Mouse (Mus musculus): Measurements from ENCODE around the gene Afdn. TPM values are rescaled to one million over a fixed set of nuclear protein-coding genes. Genes with fewer than 3 reads are reported as not detected.

Afdn gene
- polyA plus RNA-seq, 1 experiment from 2014 or later = 9.5 TPM

DNA sequence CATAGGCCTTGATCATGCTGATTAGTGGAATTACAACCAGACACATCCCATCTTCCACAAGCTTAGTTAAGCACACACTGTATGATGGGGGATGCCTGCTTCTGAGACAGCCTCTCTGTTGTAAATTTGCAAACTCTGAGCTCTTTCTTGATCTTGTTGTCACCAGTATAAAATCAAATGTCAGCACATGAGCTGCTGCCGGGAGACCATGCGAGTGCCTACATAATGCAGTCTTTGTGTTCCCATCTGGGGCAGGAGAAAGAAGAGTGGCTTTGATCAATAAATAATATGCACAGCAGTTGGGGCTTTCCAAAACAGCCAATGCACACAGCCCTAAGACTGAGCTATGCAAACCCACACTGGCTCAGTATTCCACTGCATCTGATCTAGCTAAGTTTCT lies 37.9 kb upstream of the Afdn start:
- Histone ChIP-seq H3K9ac (no peak overlapping the region), H3K4me2 (no peak overlapping the region), H3K9me3 (replicated peaks) (no peaks in the 10 kb centered on the region), H3K4me1 (replicated peaks) (no peaks in the 10 kb centered on the region), H3K36me3 (replicated peaks) (no peaks in the 10 kb centered on the region), H3K27ac (replicated peaks) (no peak overlapping the region), H3K4me3 (replicated peaks) (no peak overlapping the region), H3K27me3 (no peaks in the 10 kb centered on the region)
- WGBS (ENCODE audit: insufficient replicate concordance) = 77% methylated on average over 2 of the region's 2 CpGs
- no peak for ATAC-seq (ENCODE audit: insufficient read depth)

- Histone ChIP-seq H3K27ac (replicated peaks) (no peak overlapping the region), H3K27me3 (no peaks in the 10 kb centered on the region), H3K4me2 (no peak overlapping the region), H3K36me3 (replicated peaks) (no peaks in the 10 kb centered on the region), H3K9me3 (replicated peaks) (no peaks in the 10 kb centered on the region), H3K4me1 (replicated peaks) (no peaks in the 10 kb centered on the region), H3K9ac (no peak overlapping the region), H3K4me3 (replicated peaks) (no peak overlapping the region)
- WGBS (ENCODE audit: insufficient replicate concordance) = 35% methylated on average over 4 of the region's 4 CpGs
- ATAC-seq (ENCODE audit: insufficient read depth) = no peak
Measured at GRCm38 (mm10) chr17:13725004-13725550, 35.3 kb upstream of the Afdn start.

DNA sequence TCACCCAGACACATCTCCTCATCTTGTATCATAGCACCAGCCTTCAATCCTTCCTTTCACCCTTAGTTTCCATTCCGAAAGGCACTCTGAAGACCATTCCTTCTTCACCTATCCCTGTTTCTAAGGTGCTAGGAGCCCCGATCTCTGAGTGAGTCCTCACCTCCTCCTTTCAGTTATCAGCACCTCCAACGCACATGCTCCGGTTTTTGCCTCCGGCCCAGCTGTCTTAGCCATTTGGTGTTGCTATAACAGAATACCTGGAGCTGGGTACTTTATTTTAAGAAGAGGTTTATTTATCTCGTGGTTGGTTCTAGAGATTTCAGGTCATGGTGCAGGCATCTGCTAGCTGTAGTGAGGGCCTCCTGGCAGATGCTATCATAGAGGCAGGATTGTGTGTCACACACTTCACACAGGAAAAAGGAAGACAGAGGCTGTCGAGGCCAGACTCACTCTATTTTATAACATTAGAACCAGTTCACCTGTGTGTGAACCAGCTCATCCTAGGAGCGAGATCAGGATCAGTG lies 33.4 kb upstream of the Afdn start:
- Histone ChIP-seq H3K9me3 (replicated peaks) (no peaks in the 10 kb centered on the region), H3K27ac (replicated peaks) (no peak overlapping the region), H3K9ac (no peak overlapping the region), H3K4me1 (replicated peaks) (no peaks in the 10 kb centered on the region), H3K4me2 (no peak overlapping the region), H3K4me3 (replicated peaks) (no peak overlapping the region), H3K27me3 (no peaks in the 10 kb centered on the region), H3K36me3 (replicated peaks) (no peaks in the 10 kb centered on the region)
- 60% methylated on average over 8 of the region's 8 CpGs for WGBS (ENCODE audit: insufficient replicate concordance)
- ATAC-seq (ENCODE audit: insufficient read depth) = no peak

GRCm38 (mm10) chr17:13730980-13731726 lies 29.2 kb upstream of the Afdn start:
- H3K27me3 ChIP-seq = no peaks in the 10 kb centered on the region
- no peak overlapping the region for H3K27ac ChIP-seq (replicated peaks)
- H3K9me3 ChIP-seq (replicated peaks) = no peaks in the 10 kb centered on the region
- no peak for ATAC-seq (ENCODE audit: insufficient read depth)
- 48% methylated on average over 6 of the region's 6 CpGs for WGBS (ENCODE audit: insufficient replicate concordance)
- no peaks in the 10 kb centered on the region for H3K36me3 ChIP-seq (replicated peaks)
- no peaks in the 10 kb centered on the region; the same call in 1 of the 2 replicates for H3K4me1 ChIP-seq (replicated peaks)
- no peak overlapping the region for H3K9ac ChIP-seq
- no peak overlapping the region for H3K4me2 ChIP-seq
- no peak overlapping the region for H3K4me3 ChIP-seq (replicated peaks)

GRCm38 (mm10) chr17:13731727-13732112 lies 28.6 kb upstream of the Afdn start:
- H3K4me2 ChIP-seq = no peak overlapping the region
- no peaks in the 10 kb centered on the region for H3K36me3 ChIP-seq (replicated peaks)
- H3K27me3 ChIP-seq = no peaks in the 10 kb centered on the region
- no peak overlapping the region for H3K9ac ChIP-seq
- H3K9me3 ChIP-seq (replicated peaks) = no peaks in the 10 kb centered on the region
- 24% methylated on average over 4 of the region's 4 CpGs for WGBS (ENCODE audit: insufficient replicate concordance)
- no peak overlapping the region for H3K27ac ChIP-seq (replicated peaks)
- H3K4me3 ChIP-seq (replicated peaks) = no peak overlapping the region
- no peak for ATAC-seq (ENCODE audit: insufficient read depth)
- H3K4me1 ChIP-seq (replicated peaks) = no peaks in the 10 kb centered on the region; the same call in 1 of the 2 replicates

DNA sequence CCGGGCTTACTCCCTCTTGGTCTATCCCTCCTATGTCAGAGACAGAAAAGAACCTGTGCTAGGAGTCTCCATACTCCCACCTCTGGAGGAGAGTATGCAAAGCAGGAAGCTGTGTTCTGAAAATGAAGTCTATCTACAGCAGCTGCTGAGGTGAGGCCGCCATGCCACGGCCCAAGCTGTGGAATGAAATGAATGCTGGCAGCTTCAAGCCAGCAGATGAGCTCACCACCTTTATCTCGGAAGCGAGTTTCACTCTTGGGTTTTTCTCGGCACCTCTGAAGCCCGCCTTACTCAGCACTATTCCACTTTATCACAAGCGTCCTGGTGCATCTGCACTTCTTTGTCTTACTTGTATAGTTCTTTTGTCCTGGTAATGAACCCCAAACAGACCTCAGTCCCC lies 27.7 kb upstream of the Afdn start:
- Histone ChIP-seq H3K4me2 (no peak overlapping the region), H3K4me1 (replicated peaks) (no peaks in the 10 kb centered on the region; the same call in 1 of the 2 replicates)
- ATAC-seq (ENCODE audit: insufficient read depth) = no peak

DNA sequence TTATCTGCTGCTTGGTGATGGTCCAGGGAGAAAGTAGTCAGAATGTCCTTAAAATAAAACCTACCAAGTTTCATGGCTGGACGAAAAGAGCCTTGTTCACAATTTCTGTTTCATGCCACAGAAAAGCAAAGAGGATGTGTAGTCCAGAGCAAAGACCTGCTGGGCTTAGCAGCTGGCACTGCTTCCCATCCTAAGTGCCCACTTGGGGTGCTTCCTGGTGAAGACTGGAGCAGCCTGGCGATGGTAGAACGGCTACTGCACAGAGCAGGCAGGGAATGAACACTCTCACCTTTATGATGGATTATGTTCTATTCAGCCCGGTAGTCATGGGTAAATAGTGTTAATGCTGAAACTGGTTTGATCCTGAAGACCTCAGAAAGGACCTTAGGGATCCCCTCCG lies 26.4 kb upstream of the Afdn start:
- Histone ChIP-seq H3K27me3 (no peaks in the 10 kb centered on the region), H3K9me3 (replicated peaks) (no peaks in the 10 kb centered on the region), H3K9ac (no peak overlapping the region), H3K4me1 (replicated peaks) (no peaks in the 10 kb centered on the region; the same call in 1 of the 2 replicates), H3K36me3 (replicated peaks) (no peaks in the 10 kb centered on the region), H3K4me2 (no peak overlapping the region), H3K4me3 (replicated peaks) (no peak overlapping the region), H3K27ac (replicated peaks) (no peak overlapping the region)
- ATAC-seq (ENCODE audit: insufficient read depth) = no peak
- WGBS (ENCODE audit: insufficient replicate concordance) = 58% methylated on average over 5 of the region's 5 CpGs

More for the DNA sequence above, 27.7 kb upstream of the Afdn start:
- no peak overlapping the region for H3K9ac ChIP-seq
- no peaks in the 10 kb centered on the region for H3K27me3 ChIP-seq
- no peaks in the 10 kb centered on the region for H3K36me3 ChIP-seq (replicated peaks)
- no peak overlapping the region for H3K4me3 ChIP-seq (replicated peaks)
- 43% methylated on average over 8 of the region's 8 CpGs for WGBS (ENCODE audit: insufficient replicate concordance)
- H3K27ac ChIP-seq (replicated peaks) = no peak overlapping the region
- H3K9me3 ChIP-seq (replicated peaks) = no peaks in the 10 kb centered on the region

DNA sequence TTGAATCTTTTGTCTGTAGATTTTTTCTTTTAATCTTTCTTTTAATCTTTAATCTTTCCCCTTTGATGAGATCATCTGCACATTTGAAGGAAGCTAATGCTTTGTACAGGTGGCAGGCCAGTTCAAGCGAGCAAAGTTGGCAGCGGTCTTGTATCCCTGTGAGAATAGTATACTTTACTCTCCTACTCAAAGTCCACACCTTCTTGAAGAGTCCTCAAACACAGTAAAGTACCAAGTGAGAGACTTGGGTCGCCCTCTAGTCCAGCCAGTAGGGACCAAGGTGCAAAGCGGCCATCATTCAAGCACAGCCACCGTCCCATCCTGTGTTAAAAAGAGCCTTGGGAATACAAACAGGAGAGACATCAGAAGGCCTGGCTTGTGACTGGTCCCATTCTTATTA lies 25.3 kb upstream of the Afdn start:
- no peak for ATAC-seq (ENCODE audit: insufficient read depth)
- no peak overlapping the region for H3K4me3 ChIP-seq (replicated peaks)
- no peak overlapping the region for H3K27ac ChIP-seq (replicated peaks)
- H3K36me3 ChIP-seq (replicated peaks) = no peaks in the 10 kb centered on the region
- H3K4me2 ChIP-seq = no peak overlapping the region
- WGBS (ENCODE audit: insufficient replicate concordance) = 73% methylated on average over 5 of the region's 5 CpGs
- no peaks in the 10 kb centered on the region for H3K27me3 ChIP-seq
- H3K9me3 ChIP-seq (replicated peaks) = no peaks in the 10 kb centered on the region
- no peaks in the 10 kb centered on the region; the same call in 1 of the 2 replicates for H3K4me1 ChIP-seq (replicated peaks)
- H3K9ac ChIP-seq = no peak overlapping the region

- no peaks in the 10 kb centered on the region for H3K36me3 ChIP-seq (replicated peaks)
- H3K4me2 ChIP-seq = no peak overlapping the region
- no peak overlapping the region for H3K9ac ChIP-seq
- 64% methylated on average over 8 of the region's 8 CpGs for WGBS (ENCODE audit: insufficient replicate concordance)
- H3K27ac ChIP-seq (replicated peaks) = no peak overlapping the region
- H3K9me3 ChIP-seq (replicated peaks) = no peaks in the 10 kb centered on the region
- no peaks in the 10 kb centered on the region; the same call in none of the 2 replicates for H3K4me1 ChIP-seq (replicated peaks)
- no peak overlapping the region for H3K4me3 ChIP-seq (replicated peaks)
- no peak for ATAC-seq (ENCODE audit: insufficient read depth)
- H3K27me3 ChIP-seq = no peaks in the 10 kb centered on the region
Measured at GRCm38 (mm10) chr17:13735803-13736282, 24.5 kb upstream of the Afdn start.

GRCm38 (mm10) chr17:13737336-13737735 lies 23.0 kb upstream of the Afdn start:
- Histone ChIP-seq H3K4me1 (replicated peaks) (peaks cover 5% of the 10 kb centered on the region), H3K27ac (replicated peaks) (no peak overlapping the region), H3K9ac (no peak overlapping the region), H3K36me3 (replicated peaks) (no peaks in the 10 kb centered on the region), H3K27me3 (no peaks in the 10 kb centered on the region), H3K4me2 (no peak overlapping the region), H3K9me3 (replicated peaks) (no peaks in the 10 kb centered on the region), H3K4me3 (replicated peaks) (no peak overlapping the region)
- WGBS (ENCODE audit: insufficient replicate concordance) = 50% methylated on average over 6 of the region's 6 CpGs
- ATAC-seq (ENCODE audit: insufficient read depth) = no peak

GRCm38 (mm10) chr17:13738121-13738776 lies 22.1 kb upstream of the Afdn start:
- WGBS (ENCODE audit: insufficient replicate concordance) = 18% methylated on average over 7 of the region's 7 CpGs

More at GRCm38 (mm10) chr17:13738121-13738776, 22.1 kb upstream of the Afdn start:
- Histone ChIP-seq H3K9me3 (replicated peaks) (no peaks in the 10 kb centered on the region), H3K27ac (replicated peaks) (no peak overlapping the region), H3K4me2 (no peak overlapping the region), H3K27me3 (0 out of 2 replicates have a peak, but pooled peaks cover 2% of the 10 kb centered on the region), H3K4me3 (replicated peaks) (no peak overlapping the region), H3K9ac (no peak overlapping the region), H3K4me1 (replicated peaks) (peaks cover 8% of the 10 kb centered on the region), H3K36me3 (replicated peaks) (no peaks in the 10 kb centered on the region)
- ATAC-seq (ENCODE audit: insufficient read depth) = no peak
